Mouse (Mus musculus): ENCODE data around the gene Aadac. TPM values are rescaled to one million over a fixed set of nuclear protein-coding genes. Genes with fewer than 3 reads are reported as not detected.

The Aadac gene
- polyA plus RNA-seq, 1 experiment from 2014 or later, result not detected

DNA sequence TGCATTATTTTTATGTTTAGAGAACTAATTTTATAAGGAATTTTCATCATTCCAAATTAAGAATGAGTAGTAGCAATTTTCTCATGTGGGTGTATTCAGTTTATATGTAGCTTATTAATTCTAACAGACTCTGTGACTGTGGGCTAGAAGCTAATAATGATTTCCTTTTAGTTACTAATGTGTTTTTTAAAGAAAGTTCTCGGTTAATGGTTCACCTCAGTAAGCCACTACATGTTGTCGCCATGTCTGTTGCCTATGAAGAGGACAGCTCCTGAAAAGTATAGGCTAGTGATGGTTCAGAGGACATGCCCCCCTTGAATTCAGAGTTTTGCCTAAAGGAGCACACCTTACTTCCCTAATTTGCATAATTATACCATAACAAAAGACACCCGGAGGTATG lies 57.2 kb downstream of the Aadac start:
- DNase-seq (ENCODE audit: low spot score), result no peak
- H3K4me1 ChIP-seq, result no peaks in the 10 kb centered on the region
- H3K27ac ChIP-seq, result no peak overlapping the region
- no peaks in the 10 kb centered on the region for H3K9me3 ChIP-seq (replicated peaks)
- no peaks in the 10 kb centered on the region for H3K36me3 ChIP-seq
- 91% methylated on average over 3 of the region's 3 CpGs for WGBS
- no peaks in the 10 kb centered on the region for H3K27me3 ChIP-seq (ENCODE audit: low read depth, poor library complexity, severe bottlenecking)
- H3K4me3 ChIP-seq, result no peak overlapping the region

DNA sequence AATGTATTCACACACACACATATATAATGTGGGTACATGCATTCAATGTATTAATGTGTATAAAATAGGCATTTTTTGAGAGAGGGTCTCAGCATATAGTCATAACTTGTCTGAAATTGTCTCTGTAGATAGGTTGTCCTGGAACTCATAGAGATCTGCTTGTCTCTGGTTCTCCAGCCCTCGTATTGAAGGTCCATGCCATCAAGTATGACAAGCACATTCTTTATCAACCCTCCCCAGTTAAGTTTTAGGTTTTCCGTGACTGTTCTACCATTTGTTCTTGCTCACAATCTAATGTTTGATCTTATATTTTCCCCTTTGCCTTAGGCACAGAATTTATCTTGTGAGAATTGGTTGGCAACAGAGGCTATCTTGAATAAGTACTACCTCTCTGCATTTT lies 60.2 kb downstream of the Aadac start:
- no peak for DNase-seq (ENCODE audit: low spot score)
- WGBS, result 87% methylated on average over 2 of the region's 2 CpGs
- no peaks in the 10 kb centered on the region for H3K4me1 ChIP-seq
- no peaks in the 10 kb centered on the region for H3K27me3 ChIP-seq (ENCODE audit: low read depth, poor library complexity, severe bottlenecking)
- H3K36me3 ChIP-seq, result no peaks in the 10 kb centered on the region
- no peaks in the 10 kb centered on the region for H3K9me3 ChIP-seq (replicated peaks)
- no peak overlapping the region for H3K4me3 ChIP-seq
- no peak overlapping the region for H3K27ac ChIP-seq

Other genes with a start within 250 kb of the Aadac start
- not detected in 2 replicates for gene Gm8298, start 164.7 kb upstream of the Aadac start, polyA plus RNA-seq (2016; fragmentation: Nextera tagmentation; extraction: Ambion mirVana)
- gene C130079G13Rik, start 100.5 kb upstream of the Aadac start, polyA plus RNA-seq (2016; fragmentation: Nextera tagmentation; extraction: Ambion mirVana), result not detected in 2 replicates
- not detected in 2 replicates for gene Aadacl2, start 19.0 kb upstream of the Aadac start, polyA plus RNA-seq (2016; fragmentation: Nextera tagmentation; extraction: Ambion mirVana)
- not detected in 2 replicates for gene Sucnr1, start 56.2 kb downstream of the Aadac start, polyA plus RNA-seq (2016; fragmentation: Nextera tagmentation; extraction: Ambion mirVana)